Mouse (Mus musculus): ENCODE measurements at regions not wholly inside any gene's neighbourhood (a gene's known extent, or its start where the extent isn't known, plus 50 kb on each side); places are given as distances from the start of the nearest gene placed in this dataset.

DNA sequence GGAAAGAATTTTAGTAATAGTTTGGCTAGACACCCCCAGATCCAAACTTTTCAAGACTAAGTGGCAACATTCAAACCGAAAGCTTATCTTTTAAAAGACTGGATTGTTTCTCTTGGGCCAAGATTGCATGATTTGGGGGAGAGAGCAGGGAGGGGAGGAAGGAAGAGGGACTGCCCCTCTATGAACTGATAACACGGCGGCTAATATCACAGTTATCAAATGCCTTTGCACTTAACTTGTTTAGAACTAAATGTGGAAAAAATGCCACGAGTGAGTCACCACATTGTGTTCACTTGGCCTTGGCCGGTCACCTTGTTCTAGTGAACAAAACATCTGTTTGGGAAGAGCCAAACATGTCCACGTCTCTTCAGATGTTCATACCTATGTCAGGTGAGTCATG, 92.3 kb downstream of the Tes start:
- Histone ChIP-seq H3K4me1 (no peaks in the 10 kb centered on the region), H3K4me3 (no peak overlapping the region), H3K36me3 (no peaks in the 10 kb centered on the region), H3K4me2 (no peak overlapping the region), H3K27me3 (no peaks in the 10 kb centered on the region), H3K9me3 (no peaks in the 10 kb centered on the region), H3K27ac (no peak overlapping the region), H3K9ac (no peak overlapping the region)
- 61% methylated on average over 6 of the region's 6 CpGs for WGBS
- no peak for ATAC-seq (ENCODE audit: borderline replicate concordance, extremely low read depth, low FRiP score, low TSS enrichment)

DNA sequence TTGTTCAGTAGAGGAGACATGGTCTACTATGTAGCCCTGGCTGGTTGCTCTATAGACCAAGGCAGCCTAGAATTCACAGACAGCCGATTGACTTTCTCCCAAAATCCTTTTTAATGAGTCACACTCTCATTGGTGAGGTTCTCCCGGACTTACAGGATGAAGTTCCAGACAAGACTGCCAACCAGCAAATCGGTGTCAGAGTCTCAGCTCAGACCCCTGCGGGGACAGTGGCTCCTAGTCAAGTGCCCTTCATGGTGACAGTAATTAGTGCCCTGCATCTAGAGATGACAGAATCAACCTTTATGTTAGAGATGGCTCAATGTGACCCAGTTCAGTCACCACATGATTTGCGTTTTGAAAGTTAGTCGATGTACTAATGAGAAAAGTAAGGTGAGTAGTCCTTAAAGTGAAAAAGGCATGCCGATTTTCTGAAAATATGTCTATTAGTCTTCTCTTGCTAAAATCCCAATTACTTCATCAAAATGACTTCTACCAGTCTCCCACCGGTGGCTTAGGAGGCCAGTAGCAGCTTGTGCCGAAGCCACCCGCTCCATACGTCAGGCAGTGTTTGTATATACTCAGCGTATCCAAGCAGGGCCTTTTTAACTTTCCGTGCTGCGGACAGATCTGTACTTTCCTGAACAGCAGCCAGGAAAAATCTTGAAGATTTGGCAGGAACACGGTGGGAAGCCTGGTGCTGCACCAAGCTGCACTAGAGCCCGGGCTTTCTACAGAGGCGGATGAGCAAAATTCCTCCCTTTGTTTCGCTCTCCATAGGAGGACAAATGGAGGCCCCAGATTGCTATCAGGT, 105.2 kb downstream of the Tes start:
- Histone ChIP-seq H3K36me3 (no peaks in the 10 kb centered on the region), H3K27me3 (no peaks in the 10 kb centered on the region), H3K4me2 (peak overlapping the region; percentile 40), H3K27ac (peak overlapping the region; percentile 91), H3K4me3 (no peak overlapping the region), H3K9me3 (no peaks in the 10 kb centered on the region), H3K9ac (peak overlapping the region; percentile 28; the same call in 1 of the 2 replicates), H3K4me1 (peaks cover 35% of the 10 kb centered on the region)
- WGBS = 23% methylated on average over 18 of the region's 18 CpGs
- peak; percentile 85 for ATAC-seq (ENCODE audit: borderline replicate concordance, extremely low read depth, low FRiP score, low TSS enrichment)

DNA sequence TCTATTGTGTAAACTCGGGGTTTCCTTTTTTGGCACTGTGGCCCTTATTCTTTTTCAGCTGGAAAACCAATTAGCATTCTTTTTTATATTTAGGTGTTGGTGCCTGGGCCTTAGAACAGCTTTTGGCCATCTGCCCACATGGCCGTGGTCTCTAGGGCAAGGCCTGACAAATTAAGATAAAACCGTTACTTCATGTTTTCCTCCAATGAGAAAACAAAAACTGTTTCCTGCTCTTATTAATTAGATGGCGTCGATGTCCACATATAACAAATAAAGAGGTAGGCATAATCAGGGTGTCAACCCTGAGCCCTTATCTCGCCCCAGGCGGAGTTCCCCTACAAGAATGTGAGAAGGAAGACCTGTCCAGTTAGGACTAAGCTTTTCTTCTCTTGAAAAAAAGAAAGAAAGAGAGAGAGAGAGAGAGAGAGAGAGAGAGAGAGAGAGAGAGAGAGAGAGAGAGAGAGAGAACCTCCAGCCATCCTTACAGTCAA, 105.9 kb downstream of the Tes start:
- Histone ChIP-seq H3K4me2 (peak overlapping the region; percentile 40), H3K36me3 (no peaks in the 10 kb centered on the region), H3K4me3 (no peak overlapping the region), H3K9me3 (no peaks in the 10 kb centered on the region), H3K9ac (no peak overlapping the region), H3K27ac (peak overlapping the region; percentile 91), H3K27me3 (no peaks in the 10 kb centered on the region), H3K4me1 (peaks cover 35% of the 10 kb centered on the region)
- ATAC-seq (ENCODE audit: borderline replicate concordance, extremely low read depth, low FRiP score, low TSS enrichment) = peak; percentile 55
- 15% methylated on average over 7 of the region's 7 CpGs for WGBS

DNA sequence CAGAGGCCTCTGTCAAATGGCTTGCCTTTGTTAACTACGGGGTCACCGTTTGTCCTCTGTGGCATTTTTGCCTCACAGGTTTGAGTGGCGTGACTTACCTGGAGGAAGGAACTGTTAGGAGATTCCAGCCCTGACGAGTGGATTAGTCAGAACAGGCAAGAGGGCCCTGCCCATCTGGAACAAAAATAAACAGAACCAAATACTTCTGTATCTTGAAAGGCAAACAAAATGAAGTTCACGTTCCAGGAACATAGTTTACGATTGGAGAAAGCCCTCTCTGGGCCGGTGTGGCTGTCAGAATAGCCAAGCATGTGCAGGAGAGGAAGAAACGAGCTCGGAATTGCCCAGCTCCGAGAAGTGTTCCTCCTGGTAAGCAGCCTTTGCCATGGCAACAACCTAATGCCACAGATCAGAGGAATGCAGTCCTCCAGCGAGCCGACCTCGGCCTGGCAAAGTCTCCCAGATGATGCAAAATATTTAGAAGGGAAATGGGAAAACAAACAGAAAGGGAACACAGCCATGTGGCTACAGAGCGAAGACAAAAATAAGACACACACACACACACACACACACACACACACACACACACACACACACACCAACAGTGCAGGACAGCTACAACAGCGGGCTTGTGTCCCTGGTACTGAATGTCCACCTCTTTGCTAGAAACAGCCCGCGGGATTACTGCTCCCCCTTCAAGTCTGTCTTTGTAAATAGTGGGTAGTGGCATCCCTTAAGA, 106.5 kb downstream of the Tes start:
- H3K4me2 ChIP-seq = peak overlapping the region; percentile 40
- no peak overlapping the region for H3K4me3 ChIP-seq
- peak overlapping the region; percentile 91 for H3K27ac ChIP-seq
- no peaks in the 10 kb centered on the region for H3K27me3 ChIP-seq
- 9% methylated on average over 17 of the region's 17 CpGs for WGBS
- peaks cover 35% of the 10 kb centered on the region for H3K4me1 ChIP-seq
- H3K36me3 ChIP-seq = no peaks in the 10 kb centered on the region
- H3K9ac ChIP-seq = no peak overlapping the region
- peak; percentile 72 for ATAC-seq (ENCODE audit: borderline replicate concordance, extremely low read depth, low FRiP score, low TSS enrichment)
- no peaks in the 10 kb centered on the region for H3K9me3 ChIP-seq

DNA sequence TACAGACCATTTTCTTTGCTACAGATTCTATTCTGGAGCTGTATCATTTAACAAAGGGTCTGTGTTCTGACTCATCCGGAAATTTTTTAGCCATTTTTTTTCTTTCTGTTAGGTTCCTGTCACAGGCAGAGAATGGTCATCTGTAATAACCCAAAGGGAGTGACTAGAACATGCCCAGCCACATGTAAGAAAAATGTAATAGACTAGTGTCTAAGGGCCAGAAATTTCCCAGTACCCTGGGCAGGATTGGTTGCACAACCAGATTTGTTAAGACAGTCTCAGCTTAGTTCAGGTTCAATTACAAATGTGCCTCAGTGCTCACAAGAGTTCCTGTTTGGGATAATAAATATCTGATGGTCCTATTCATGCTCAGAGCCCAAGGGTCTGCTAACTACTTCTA, 107.1 kb downstream of the Tes start:
- Histone ChIP-seq H3K9me3 (no peaks in the 10 kb centered on the region), H3K27ac (peak overlapping the region; percentile 91), H3K4me1 (peaks cover 41% of the 10 kb centered on the region), H3K27me3 (no peaks in the 10 kb centered on the region), H3K9ac (no peak overlapping the region), H3K36me3 (no peaks in the 10 kb centered on the region), H3K4me3 (no peak overlapping the region), H3K4me2 (peak overlapping the region; percentile 40; the same call in 1 of the 2 replicates)
- WGBS = 25% methylated on average over 1 of the region's 1 CpGs
- no peak for ATAC-seq (ENCODE audit: borderline replicate concordance, extremely low read depth, low FRiP score, low TSS enrichment)

DNA sequence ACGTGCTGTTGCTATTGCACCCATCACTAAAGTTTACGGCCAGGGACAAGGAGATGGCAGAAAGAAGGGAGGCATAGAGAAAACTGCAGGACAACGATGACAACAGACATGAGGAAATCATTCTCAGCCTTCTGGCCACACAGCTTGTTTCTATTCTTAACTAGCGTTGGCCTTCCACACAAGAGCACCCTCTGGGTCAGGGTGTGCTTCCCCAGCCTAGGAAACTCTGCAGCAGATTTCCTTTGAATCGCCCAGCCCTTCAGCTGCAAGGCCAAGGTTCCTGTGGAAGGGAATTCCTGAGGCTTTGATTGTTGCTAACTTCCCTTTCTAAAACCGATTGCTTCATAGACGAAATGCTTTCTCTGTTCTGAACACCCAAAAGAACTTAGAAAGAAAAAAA, 103.8 kb upstream of the Cav2 start:
- Histone ChIP-seq H3K9me3 (no peaks in the 10 kb centered on the region), H3K27ac (peak overlapping the region; percentile 70), H3K4me1 (peaks cover 15% of the 10 kb centered on the region; the same call in 1 of the 2 replicates), H3K36me3 (no peaks in the 10 kb centered on the region), H3K9ac (no peak overlapping the region), H3K27me3 (no peaks in the 10 kb centered on the region), H3K4me2 (0 out of 2 replicates have a peak overlapping the region, but pooled peaks have one; percentile 3), H3K4me3 (no peak overlapping the region)
- WGBS = 36% methylated on average over 7 of the region's 7 CpGs
- peak; percentile 78; the same call in 1 of the 2 replicates for ATAC-seq (ENCODE audit: borderline replicate concordance, extremely low read depth, low FRiP score, low TSS enrichment)

DNA sequence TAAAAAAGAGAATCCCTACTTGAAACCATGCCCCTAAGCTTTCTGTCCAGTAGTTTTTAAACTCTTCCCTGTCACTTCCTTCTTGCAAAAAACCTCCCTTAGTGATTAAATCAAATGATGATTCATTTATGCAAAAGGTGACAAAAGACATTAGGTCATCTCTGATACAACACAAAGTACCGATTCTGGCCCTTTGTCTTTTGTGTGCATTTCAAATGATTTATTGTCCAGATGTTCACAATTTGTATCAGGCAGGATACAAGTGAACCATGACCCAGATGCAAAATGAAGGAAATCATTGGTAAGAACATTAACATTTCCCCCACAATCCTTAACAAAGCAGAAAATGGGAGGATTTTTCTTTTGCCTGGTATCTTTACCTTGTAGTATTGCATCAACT, 101.5 kb upstream of the Cav2 start:
- Histone ChIP-seq H3K27me3 (no peaks in the 10 kb centered on the region), H3K9ac (no peak overlapping the region), H3K4me2 (no peak overlapping the region), H3K27ac (no peak overlapping the region), H3K36me3 (no peaks in the 10 kb centered on the region), H3K4me3 (no peak overlapping the region), H3K4me1 (0 out of 2 replicates have a peak, but pooled peaks cover 7% of the 10 kb centered on the region), H3K9me3 (no peaks in the 10 kb centered on the region)
- no peak for ATAC-seq (ENCODE audit: borderline replicate concordance, extremely low read depth, low FRiP score, low TSS enrichment)
- whole genome bisulfite sequencing = 33% methylated on average over 1 of the region's 1 CpGs

DNA sequence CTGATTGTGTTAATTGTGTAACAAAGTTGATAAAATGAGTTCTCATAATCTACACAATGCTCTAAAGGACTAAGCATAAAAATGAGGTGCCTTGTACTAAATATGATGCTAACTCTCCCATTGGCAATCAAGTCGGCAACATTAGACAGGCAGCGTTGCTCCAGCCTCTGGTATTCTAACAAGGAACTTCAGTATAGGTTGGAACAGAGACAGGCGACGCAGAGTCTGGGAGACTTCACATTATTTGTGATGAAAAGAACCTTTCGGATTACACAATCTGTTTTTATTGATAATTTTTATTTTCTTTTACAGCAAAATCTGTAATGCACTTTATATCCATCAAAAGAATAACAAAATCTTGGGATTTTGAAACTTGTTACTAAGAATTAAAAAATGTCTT, 94.4 kb upstream of the Cav2 start:
- H3K27ac ChIP-seq = no peak overlapping the region
- H3K9me3 ChIP-seq = no peaks in the 10 kb centered on the region
- H3K4me1 ChIP-seq = 0 out of 2 replicates have a peak, but pooled peaks cover 3% of the 10 kb centered on the region
- no peak for ATAC-seq (ENCODE audit: borderline replicate concordance, extremely low read depth, low FRiP score, low TSS enrichment)
- H3K9ac ChIP-seq = no peak overlapping the region
- H3K4me2 ChIP-seq = no peak overlapping the region
- H3K27me3 ChIP-seq = no peaks in the 10 kb centered on the region
- H3K36me3 ChIP-seq = no peaks in the 10 kb centered on the region
- H3K4me3 ChIP-seq = no peak overlapping the region
- WGBS = 88% methylated on average over 5 of the region's 5 CpGs

DNA sequence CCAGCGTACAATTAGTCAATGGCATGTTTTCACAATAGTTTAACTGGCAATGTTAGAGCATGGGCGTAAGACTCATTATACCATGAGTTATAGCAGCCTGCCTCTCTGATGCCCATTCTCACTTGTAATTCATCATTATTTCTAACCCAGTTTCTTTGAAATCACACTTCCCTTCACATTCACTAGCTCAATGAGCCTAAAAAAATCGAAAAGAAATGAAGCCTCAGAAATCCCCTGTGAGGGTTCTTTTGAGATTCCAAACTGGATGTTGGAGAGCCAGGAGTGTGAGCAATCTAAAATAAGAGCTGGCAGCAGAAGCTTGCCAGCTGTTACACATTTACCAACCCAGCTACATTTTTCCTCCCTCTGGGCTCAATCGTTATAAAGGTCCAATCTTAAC, 93.9 kb upstream of the Cav2 start:
- 45% methylated on average over 4 of the region's 4 CpGs for WGBS
- Histone ChIP-seq H3K9ac (no peak overlapping the region), H3K4me2 (no peak overlapping the region), H3K4me1 (0 out of 2 replicates have a peak, but pooled peaks cover 3% of the 10 kb centered on the region), H3K27me3 (no peaks in the 10 kb centered on the region), H3K36me3 (no peaks in the 10 kb centered on the region), H3K27ac (no peak overlapping the region), H3K9me3 (no peaks in the 10 kb centered on the region), H3K4me3 (no peak overlapping the region)
- ATAC-seq (ENCODE audit: borderline replicate concordance, extremely low read depth, low FRiP score, low TSS enrichment) = peak; percentile 31; the same call in 1 of the 2 replicates

DNA sequence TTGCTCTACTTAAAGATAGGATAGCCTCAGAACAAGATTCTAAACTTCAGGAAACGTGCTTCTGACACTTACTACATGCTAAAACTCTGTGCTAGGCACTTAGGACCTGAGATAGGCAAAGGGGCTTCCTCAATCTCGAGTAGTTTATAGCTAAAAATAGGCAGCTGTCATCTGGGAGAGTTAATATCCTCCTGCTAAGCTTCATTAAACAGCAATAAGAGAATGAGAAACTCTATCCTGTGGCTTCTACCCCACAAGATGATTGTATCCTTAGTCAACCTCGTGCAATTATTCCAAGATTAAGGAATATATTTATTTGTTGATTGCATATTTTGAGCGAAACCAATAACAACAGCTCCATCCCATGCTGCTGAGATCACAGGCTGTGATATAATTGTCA, 85.4 kb upstream of the Cav2 start:
- H3K9me3 ChIP-seq = no peaks in the 10 kb centered on the region
- H3K36me3 ChIP-seq = no peaks in the 10 kb centered on the region
- H3K4me3 ChIP-seq = no peak overlapping the region
- H3K27me3 ChIP-seq = no peaks in the 10 kb centered on the region
- 55% methylated on average over 4 of the region's 4 CpGs for WGBS
- ATAC-seq (ENCODE audit: borderline replicate concordance, extremely low read depth, low FRiP score, low TSS enrichment) = no peak
- no peak overlapping the region for H3K9ac ChIP-seq
- no peaks in the 10 kb centered on the region; the same call in 1 of the 2 replicates for H3K4me1 ChIP-seq
- H3K4me2 ChIP-seq = no peak overlapping the region
- no peak overlapping the region for H3K27ac ChIP-seq

DNA sequence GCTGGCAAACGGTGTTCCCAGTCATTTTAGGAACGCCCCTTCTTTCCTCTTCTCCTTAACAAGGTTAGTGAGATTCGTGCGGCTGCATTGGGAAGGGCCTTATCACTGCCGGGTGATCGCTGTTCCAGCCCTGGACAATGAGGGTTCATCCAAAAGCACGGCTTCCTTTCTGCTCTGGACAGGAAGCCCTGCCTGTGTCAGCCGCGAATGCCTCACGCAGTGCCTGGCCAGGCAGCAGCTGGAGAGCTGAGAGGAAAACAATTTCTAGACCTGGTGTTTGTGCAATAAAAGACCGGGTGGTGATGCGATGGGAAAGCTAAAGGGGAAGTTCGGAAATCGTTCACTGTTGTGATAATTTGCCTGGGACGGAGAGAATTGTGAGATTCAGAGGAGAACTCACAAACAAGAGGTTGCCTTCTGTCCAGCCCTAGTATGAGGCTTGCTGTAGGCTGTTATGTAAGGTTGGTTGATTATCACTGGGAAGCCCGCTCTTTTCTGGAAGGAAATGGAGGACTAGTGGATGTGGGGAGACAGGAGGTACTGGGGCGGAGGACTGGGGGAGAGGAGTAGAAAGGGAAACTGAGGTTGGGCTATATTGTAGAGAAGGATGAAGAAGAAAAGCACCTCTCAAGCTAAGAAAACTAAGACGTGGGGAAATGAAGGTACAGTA, 83.1 kb upstream of the Cav2 start:
- 38% methylated on average over 18 of the region's 18 CpGs for WGBS
- H3K4me1 ChIP-seq = no peaks in the 10 kb centered on the region; the same call in 1 of the 2 replicates
- peak; percentile 89 for ATAC-seq (ENCODE audit: borderline replicate concordance, extremely low read depth, low FRiP score, low TSS enrichment)
- peak overlapping the region; percentile 33; the same call in 1 of the 2 replicates for H3K4me2 ChIP-seq
- H3K27me3 ChIP-seq = no peaks in the 10 kb centered on the region
- peak overlapping the region; percentile 76 for H3K27ac ChIP-seq
- no peaks in the 10 kb centered on the region for H3K9me3 ChIP-seq
- no peak overlapping the region for H3K9ac ChIP-seq
- H3K36me3 ChIP-seq = no peaks in the 10 kb centered on the region
- no peak overlapping the region for H3K4me3 ChIP-seq
